Mouse (Mus musculus) liver, adult 2 months (tissue): Measurements from ENCODE around the gene Dnaja3. TPM values are rescaled to one million over a fixed set of nuclear protein-coding genes. Genes with fewer than 3 reads are reported as not detected.

Experiments
- DNase-seq: peaks from one replicate; pipeline ENCODE4 v3.0.0-alpha.2; 2011; ENCODE audit warnings: low read depth, low spot score; ENCODE audit errors: extremely low read depth
- H3K27ac ChIP-seq: fragments of 200-500 bp; replicated peaks from 2 replicates; pipeline ENCODE4 v1.5.1; 2012; ENCODE audit warnings: low read depth, mild to moderate bottlenecking, control low read depth, inconsistent platforms, low read length; ENCODE audit not compliant: insufficient read depth
- H3K27me3 ChIP-seq: fragments of 200-500 bp; 2 replicates; pipeline ENCODE4 v1.6.1; 2012; ENCODE audit warnings: mild to moderate bottlenecking, moderate library complexity, low read length, inconsistent platforms; ENCODE audit not compliant: control insufficient read depth, insufficient read depth
- H3K36me3 ChIP-seq: fragments of 200-500 bp; 2 replicates; pipeline ENCODE4 v1.6.1; 2012; ENCODE audit warnings: low read length, inconsistent platforms; ENCODE audit not compliant: control insufficient read depth, insufficient read depth
- H3K4me1 ChIP-seq: fragments of 200-500 bp; 2 replicates; pipeline ENCODE4 v1.6.1; 2011; ENCODE audit warnings: low read length; ENCODE audit not compliant: control insufficient read depth, insufficient read depth
- H3K4me3 ChIP-seq: fragments of 200-500 bp; 2 replicates; pipeline ENCODE4 v1.5.1; 2011; ENCODE audit warnings: low read depth, mild to moderate bottlenecking, control low read depth, low read length, moderate library complexity; ENCODE audit not compliant: insufficient read depth
- H3K79me2 ChIP-seq: fragments of 200-500 bp; 2 replicates; pipeline ENCODE4 v1.6.1; 2012; ENCODE audit warnings: inconsistent platforms, mild to moderate bottlenecking, low read length, moderate library complexity; ENCODE audit not compliant: control insufficient read depth, insufficient read depth
- H3K9ac ChIP-seq: fragments of 200-500 bp; 2 replicates; pipeline ENCODE4 v1.6.1; 2012; ENCODE audit warnings: low read depth, mild to moderate bottlenecking, control low read depth, inconsistent platforms, low read length
- CTCF ChIP-seq: fragments of 200-500 bp; IDR thresholded peaks from 2 replicates; pipeline ENCODE4 v1.5.1; 2011; ENCODE audit warnings: low read depth, low read length, control low read depth
- POLR2A ChIP-seq: fragments of 200-500 bp; IDR thresholded peaks from 2 replicates; pipeline ENCODE4 v1.6.1; 2011; ENCODE audit warnings: low read length, control low read depth; ENCODE audit not compliant: insufficient read depth; ENCODE audit errors: extremely low read depth
- WGBS: fragments of 180-500 bp; shearing (Covaris S2); methylation state at CpG from one replicate; pipeline ENCODE4 v1.1.7; 2018; 5-methylcytosine and 5-hydroxymethylcytosine counted together
- polyA plus RNA-seq: library from polyadenylated mRNA; depleted of rRNA; stranded (reverse); fragments of >200 nt; gene quantifications from 2 replicates; pipeline ENCODE4 v1.2.3, GENCODE M21; 2012
- total RNA-seq: library from RNA; depleted of rRNA; stranded (reverse); fragments of >200 nt; gene quantifications from 2 replicates; pipeline ENCODE4 v1.2.3, GENCODE M21; 2014

Dnaja3 gene
- total and polyA plus RNA-seq, 2 experiments: 37.7 to 76.3 TPM

- 94% methylated on average over 9 of the region's 9 CpGs for WGBS
- no peak for DNase-seq
- TF ChIP-seq CTCF (no peak), POLR2A (no peak)
These were observed 5.1 kb upstream of the Dnaja3 start for GRCm38 (mm10) chr16:4634681-4635080.

GRCm38 (mm10) chr16:4635760-4636159, 4.0 kb upstream of the Dnaja3 start:
- Histone ChIP-seq H3K36me3 (no peaks in the 10 kb centered on the region), H3K4me3 (no peak overlapping the region), H3K27ac (no peak overlapping the region), H3K79me2 (no peaks in the 10 kb centered on the region), H3K27me3 (no peaks in the 10 kb centered on the region), H3K9ac (no peak overlapping the region), H3K4me1 (no peaks in the 10 kb centered on the region)
- WGBS: 91% methylated on average over 4 of the region's 4 CpGs
- DNase-seq: no peak
- TF ChIP-seq POLR2A (no peak), CTCF (no peak)

More at GRCm38 (mm10) chr16:4634681-4635080, 5.1 kb upstream of the Dnaja3 start:
- Histone ChIP-seq H3K4me1 (no peaks in the 10 kb centered on the region), H3K27ac (no peak overlapping the region), H3K4me3 (no peak overlapping the region), H3K9ac (no peak overlapping the region), H3K27me3 (no peaks in the 10 kb centered on the region), H3K36me3 (no peaks in the 10 kb centered on the region), H3K79me2 (no peaks in the 10 kb centered on the region)

GRCm38 (mm10) chr16:4638891-4639390, 848 bp upstream of the Dnaja3 start:
- Histone ChIP-seq H3K27ac (no peak overlapping the region), H3K4me1 (peaks cover 25% of the 10 kb centered on the region)
- WGBS: 77% methylated on average over 3 of the region's 3 CpGs

DNA sequence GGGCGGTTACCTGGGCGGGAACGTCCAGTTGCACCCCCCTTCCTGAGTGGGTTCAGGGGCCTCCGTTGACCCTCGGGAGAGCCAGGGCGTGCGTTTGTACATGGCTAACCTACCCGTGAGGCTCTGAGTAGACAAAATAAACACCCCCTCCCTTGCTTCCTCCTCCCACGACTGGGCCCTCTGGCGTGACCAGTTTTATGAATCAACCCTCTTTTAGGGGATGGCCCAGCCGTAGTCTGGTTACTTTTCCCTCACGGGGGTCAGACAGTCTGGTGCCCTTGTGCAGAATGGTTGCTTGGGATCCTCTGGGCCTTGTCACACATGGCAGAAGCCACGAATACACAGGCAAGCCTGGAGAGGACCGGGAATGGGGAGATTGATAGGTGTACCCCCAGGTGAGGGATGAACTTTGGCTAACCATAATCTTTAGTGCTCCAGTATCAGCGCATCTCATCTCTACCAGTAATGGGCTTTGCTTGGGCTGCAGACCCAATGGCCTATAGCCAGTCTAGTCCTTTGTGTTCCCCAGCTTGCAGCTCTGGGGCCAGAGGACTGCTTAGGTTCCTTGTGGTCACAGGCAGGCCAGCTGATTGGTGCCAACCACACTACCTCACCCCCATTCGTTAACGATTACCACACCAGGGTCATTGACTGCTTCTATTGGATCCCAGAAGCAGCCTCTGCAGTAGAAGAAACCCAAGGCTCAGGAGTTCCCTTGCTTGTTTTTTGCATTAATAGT, 647 bp downstream of the Dnaja3 start:
- DNase-seq: peak; percentile 98
- H3K4me3 ChIP-seq: peak overlapping the region; percentile 92
- 9% methylated on average over 17 of the region's 17 CpGs for WGBS
- H3K9ac ChIP-seq: peak overlapping the region; percentile 93
- TF ChIP-seq CTCF: no peak
- no peak for TF ChIP-seq POLR2A
- peaks cover 17% of the 10 kb centered on the region; the same call in 1 of the 2 replicates for H3K79me2 ChIP-seq
- peak overlapping the region; percentile 83 for H3K27ac ChIP-seq
- no peaks in the 10 kb centered on the region for H3K36me3 ChIP-seq
- no peaks in the 10 kb centered on the region for H3K27me3 ChIP-seq
- peaks cover 30% of the 10 kb centered on the region for H3K4me1 ChIP-seq

More at GRCm38 (mm10) chr16:4638891-4639390, 848 bp upstream of the Dnaja3 start:
- Histone ChIP-seq H3K4me3 (no peak overlapping the region), H3K27me3 (no peaks in the 10 kb centered on the region), H3K9ac (no peak overlapping the region), H3K79me2 (peaks cover 9% of the 10 kb centered on the region; the same call in 1 of the 2 replicates), H3K36me3 (no peaks in the 10 kb centered on the region)
- TF ChIP-seq POLR2A (no peak), CTCF (no peak)
- no peak for DNase-seq

DNA sequence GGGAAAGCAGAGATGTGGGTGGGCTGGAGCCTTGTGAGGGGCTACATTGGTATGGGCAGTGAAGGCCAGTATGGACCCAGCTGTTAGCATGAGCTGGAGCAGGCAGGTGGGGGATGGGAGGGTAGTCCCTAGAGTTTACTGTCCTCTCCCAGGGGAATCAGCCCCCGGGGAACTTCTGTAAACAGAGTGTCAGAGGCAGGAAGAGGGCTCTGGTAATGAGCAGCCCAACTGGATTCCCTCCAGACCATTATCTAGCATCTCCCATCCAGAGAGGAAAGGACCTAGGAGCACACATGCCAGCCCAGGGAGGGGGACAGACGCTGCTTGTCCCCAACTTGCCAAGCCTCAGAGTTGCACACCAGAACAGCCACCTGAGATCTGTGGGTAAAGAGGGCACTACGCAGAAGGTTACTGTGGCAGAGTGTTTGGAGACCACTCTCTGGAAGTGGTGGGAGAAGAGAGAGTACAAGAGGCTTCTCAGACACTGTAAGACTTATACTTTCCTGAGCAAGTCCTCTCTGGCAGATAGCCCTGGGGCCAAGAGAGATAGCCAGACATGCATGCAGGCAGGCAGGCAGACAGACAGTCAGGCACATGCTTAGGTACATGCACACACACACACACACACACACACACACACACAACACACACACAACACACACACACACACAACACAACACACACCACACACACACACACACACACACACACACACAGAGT, 1.5 kb downstream of the Dnaja3 start:
- Histone ChIP-seq H3K9ac (peak overlapping the region; percentile 31), H3K27ac (peak overlapping the region; percentile 57), H3K4me1 (peaks cover 30% of the 10 kb centered on the region), H3K27me3 (no peaks in the 10 kb centered on the region), H3K79me2 (peaks cover 22% of the 10 kb centered on the region; the same call in 1 of the 2 replicates), H3K36me3 (no peaks in the 10 kb centered on the region), H3K4me3 (peak overlapping the region; percentile 13; the same call in 1 of the 2 replicates)
- peak; percentile 52 for DNase-seq
- 13% methylated on average over 3 of the region's 3 CpGs for WGBS
- TF ChIP-seq POLR2A: no peak
- TF ChIP-seq CTCF: no peak
